Mouse (Mus musculus) T-helper 1 cell (primary cell): ENCODE measurements around the gene Ubtd2.

Experiments
- in situ Hi-C: fragments of 300-600 bp; cut with MboI, MseI; formaldehyde crosslinking; loops from one replicate; pipeline ENCODE4 v1.15.1; 2025; ENCODE audit warnings: high pct_unique_total_duplicates

Ubtd2 gene

GRCm38 (mm10) chr11:32454800-32455506 is at the start of gene Ubtd2:
Gene Ubtd2 (plus strand): TSS chr11:32455370.
- in situ Hi-C loops, result loop anchor here (5.0 kb wide), 1 partner anchor 692 kb away; the partner anchor contains the start of gene Fgf18

DNA sequence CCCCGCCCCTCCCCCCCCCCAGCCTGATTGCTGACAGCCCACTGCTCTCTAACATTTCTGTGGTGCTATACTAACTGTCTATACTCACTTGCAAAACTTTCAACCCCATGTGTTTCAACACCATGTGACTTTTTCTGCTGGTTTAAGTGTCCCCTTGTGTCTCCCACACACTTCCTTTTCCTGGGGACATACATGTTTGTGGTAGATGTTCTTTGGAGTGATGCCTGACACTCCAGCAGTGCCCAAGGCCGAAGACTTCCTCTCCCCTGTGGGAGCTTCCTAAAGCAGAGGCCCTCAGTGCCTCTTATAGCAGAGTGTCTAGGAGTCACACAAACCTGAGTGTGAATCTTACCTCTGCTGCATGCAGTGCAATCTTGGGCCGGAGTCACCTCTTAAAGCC is 47.3 kb upstream of the Ubtd2 start:
- in situ Hi-C loops, result no loop called here

DNA sequence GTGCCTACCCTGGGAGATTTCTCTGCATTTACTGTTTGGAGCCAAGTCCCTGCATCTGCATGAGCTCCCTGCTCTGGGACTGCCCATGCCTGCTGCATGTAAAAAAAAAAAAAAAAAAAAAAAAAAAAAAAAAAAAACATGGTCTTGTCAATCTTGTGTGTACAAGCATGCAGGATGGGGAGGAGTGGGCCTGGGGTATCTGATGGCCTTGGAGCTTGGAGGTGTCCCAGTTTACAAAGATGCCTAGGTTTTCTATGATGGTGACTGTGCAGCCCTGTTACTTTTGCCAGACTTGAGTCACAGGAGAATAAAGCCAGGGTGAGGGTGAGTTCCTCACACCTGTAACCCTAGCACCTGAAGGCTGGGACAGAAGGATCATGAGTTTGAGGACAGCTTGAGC is 46.1 kb upstream of the Ubtd2 start:
- in situ Hi-C loops, result no loop called here

GRCm38 (mm10) chr11:32409823-32410562 is 45.2 kb upstream of the Ubtd2 start:
- in situ Hi-C loops, result no loop called here

DNA sequence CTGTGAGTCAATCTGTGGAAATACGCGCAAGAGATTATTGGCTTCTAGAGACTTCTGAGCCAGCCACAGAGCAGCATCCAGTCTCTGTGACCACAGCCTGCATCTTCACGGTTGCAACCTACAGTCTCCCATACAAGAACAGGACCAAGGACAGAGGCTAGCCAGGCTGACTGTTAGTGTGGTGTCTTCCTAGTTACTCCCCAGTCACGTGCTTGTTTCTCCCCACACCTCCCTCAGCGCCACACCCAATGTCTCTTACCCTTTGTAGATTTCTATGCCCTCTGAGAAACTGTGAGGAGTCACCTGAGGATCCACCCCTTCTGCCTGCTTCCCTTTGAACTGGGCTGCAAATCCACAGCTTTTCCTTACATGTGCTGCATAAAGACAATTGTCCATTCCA is 35.2 kb upstream of the Ubtd2 start:
- in situ Hi-C loops, result no loop called here

GRCm38 (mm10) chr11:32423311-32423710 is 31.9 kb upstream of the Ubtd2 start:
- in situ Hi-C loops, result no loop called here

DNA sequence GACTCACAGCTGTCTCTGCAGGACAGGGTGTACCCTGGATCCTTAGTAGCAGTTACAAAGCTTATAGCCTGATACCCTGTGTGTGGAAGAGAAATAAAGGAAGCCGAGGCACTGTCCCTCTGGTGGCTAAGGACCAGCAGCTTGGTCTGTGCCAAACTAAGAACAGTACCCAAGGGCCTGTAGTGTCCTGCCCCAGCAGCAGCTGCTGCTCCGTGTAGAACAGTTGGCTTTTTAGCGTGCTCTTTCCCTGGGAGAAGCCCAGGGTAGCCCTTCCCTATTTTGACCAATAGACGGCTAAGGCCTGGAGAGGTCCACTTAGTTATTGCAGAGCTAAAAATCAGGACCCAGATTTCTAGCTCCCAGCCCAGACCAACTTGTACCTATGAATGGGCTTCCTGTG is 30.6 kb upstream of the Ubtd2 start:
- in situ Hi-C loops, result no loop called here

GRCm38 (mm10) chr11:32425043-32425658 is 30.0 kb upstream of the Ubtd2 start:
- in situ Hi-C loops, result no loop called here

DNA sequence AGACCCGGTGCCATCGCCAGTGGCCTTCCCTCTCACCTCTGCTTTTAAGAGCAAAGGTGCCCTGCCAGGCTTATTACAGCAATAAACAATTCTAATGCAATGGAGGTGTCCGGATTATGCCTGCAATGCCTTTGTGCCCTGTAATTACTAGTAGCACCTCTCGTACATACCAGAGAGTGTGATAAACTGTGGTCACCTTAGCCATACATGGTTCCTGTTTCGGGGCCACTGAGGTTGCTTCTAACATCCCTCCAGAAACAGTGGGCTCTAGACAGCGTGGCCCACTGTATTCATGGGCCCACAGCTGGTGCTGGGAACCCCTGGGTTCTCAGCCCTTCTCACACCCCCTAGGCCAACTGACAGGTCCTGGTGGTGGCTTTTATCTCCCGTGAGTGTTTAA is 27.6 kb upstream of the Ubtd2 start:
- in situ Hi-C loops, result no loop called here

GRCm38 (mm10) chr11:32435410-32436060 is 19.6 kb upstream of the Ubtd2 start:
- in situ Hi-C loops, result no loop called here

- in situ Hi-C loops, result no loop called here
These were observed 12.6 kb upstream of the Ubtd2 start for GRCm38 (mm10) chr11:32442576-32442975.

- in situ Hi-C loops, result no loop called here
These were observed 10.9 kb upstream of the Ubtd2 start for GRCm38 (mm10) chr11:32444266-32444665.

GRCm38 (mm10) chr11:32445135-32445534 is 10.0 kb upstream of the Ubtd2 start:
- in situ Hi-C loops, result loop anchor here (5.0 kb wide), 1 partner anchor 98 kb away; the partner anchor contains the start of gene Sh3pxd2b

DNA sequence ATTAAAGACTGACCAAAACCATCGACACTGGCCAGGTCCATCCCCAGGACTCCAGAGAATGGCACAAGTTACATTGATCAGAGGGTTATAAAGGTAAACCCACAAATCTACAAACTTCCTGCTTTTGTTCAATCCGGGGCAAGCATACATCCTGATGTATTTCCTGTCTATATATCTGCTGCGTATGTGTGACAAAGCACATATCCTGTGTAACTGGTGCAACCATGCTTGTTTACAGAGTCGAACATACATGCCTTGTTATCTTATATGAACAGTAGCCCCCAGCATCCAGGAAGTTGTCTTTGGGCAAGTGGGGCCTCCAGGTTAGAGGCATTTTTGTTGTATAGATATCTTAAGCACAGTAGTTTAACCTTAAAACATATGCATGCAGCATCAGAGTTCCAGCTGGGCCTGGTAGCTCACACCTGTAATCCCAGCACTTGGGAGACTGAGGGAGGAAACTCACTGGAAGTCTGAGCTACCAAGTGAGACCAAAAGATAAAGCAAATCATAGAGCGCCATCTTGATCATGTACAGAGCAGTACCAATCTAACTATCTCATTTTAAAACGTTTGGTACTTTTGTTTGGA is 9.4 kb upstream of the Ubtd2 start:
- in situ Hi-C loops, result loop anchor here (5.0 kb wide), 1 partner anchor 98 kb away; the partner anchor contains the start of gene Sh3pxd2b

- in situ Hi-C loops, result no loop called here
These were observed 5.0 kb upstream of the Ubtd2 start for GRCm38 (mm10) chr11:32450216-32450615.

GRCm38 (mm10) chr11:32451306-32451705 is 3.9 kb upstream of the Ubtd2 start:
- in situ Hi-C loops, result no loop called here

DNA sequence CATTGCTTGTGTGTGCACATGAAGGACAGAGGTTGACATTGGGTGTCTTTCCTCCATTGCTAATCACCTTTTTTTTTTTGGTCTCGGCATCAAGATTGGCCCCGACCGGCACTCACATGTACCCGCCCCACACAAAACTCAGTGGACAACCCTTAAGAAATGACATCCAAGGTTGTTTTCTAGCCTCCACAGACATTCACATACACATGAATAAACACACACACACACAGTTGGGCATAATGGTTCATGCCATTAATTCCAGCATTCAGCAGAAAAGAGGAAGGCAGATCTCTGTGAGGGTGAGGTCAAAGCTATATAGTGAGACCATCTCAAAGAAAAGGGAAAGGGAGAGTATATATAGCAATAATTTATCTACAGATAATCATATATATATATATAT is 2.4 kb upstream of the Ubtd2 start:
- in situ Hi-C loops, result no loop called here

DNA sequence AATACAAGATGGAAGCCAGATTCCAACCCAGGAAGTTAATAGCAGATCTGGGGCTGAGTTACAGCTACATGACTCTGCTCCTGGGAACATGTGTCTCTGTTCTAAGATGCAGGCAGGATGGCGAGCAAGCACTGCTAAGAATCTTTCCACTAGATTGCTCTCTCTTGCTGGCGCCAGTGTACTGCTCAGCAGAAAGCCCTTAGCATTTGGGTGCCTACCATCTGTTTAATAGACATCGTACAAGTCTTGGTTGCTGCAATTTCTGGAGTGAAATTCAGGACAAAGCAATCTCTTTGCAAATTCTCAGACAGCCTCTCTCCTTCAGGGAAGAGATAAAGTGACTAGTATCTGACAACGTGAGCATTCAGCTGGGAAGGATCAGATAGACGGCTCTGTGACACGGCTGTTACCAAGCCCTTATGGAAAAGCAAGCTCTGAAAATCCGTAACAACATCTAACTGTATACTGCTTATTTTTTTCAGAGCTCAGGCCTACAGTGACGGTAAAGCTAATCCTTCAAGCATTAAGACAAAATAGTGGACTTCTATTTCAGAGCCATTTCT is 1.7 kb upstream of the Ubtd2 start:
- in situ Hi-C loops, result no loop called here

DNA sequence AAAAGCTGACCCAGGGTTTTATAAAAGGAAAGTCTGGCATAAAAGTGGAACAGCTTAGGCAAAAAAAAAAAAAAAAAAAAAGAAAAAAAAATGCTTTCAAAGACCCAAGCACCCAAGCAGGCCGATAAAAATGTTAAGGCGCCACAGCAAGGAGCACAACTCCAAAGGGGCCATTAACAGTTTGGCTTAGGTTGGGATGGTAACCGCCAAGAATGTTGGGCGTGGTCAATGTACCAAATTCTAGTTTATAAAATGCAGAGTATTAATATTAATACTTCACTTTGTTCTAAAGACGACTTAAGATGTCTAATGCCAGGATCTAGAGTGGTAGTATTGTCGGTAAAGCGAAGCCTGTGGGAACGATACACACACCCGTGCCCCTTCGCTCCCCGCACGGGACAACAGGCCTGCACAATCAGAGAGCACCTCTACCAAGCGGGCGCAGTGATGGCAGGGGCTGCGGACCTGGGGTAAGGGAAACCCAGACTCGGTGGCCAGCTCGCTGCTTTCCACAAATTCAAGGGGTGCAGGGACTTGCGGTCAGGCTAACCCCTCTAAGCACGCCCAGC is 855 bp upstream of the Ubtd2 start:
- in situ Hi-C loops, result no loop called here

GRCm38 (mm10) chr11:32455507-32456141 is 454 bp downstream of the Ubtd2 start:
- in situ Hi-C loops, result loop anchor here (5.0 kb wide), 1 partner anchor 692 kb away; the partner anchor contains the start of gene Fgf18
